Mouse (Mus musculus): Measurements from ENCODE around the gene Rnf144a. TPM values are rescaled to one million over a fixed set of nuclear protein-coding genes. Genes with fewer than 3 reads are reported as not detected.

Gene Rnf144a
- polyA plus RNA-seq, 1 experiment from 2014 or later = 3.2 TPM

DNA sequence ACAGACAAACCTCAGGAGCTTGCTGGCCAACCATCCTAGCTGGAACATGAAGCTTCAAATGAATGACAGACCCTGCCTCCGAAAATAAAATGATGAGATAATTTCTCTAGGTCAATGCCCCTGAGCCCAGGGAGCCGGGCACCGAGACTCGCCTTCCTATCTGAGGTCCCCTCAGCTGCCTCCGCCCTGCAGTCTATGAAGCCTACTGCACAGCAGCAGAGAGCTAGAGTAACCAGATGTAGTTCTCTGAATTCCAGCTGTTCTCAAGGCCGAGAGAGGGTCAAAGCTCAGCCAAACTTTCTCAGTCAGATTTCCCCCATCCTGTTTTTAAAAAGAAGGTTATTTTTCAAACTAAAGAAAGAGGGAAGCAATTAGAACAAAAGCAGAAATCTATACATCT, 29.3 kb downstream of the Rnf144a start:
- ATAC-seq = no peak
- H3K4me2 ChIP-seq (ENCODE audit: low read depth, low read length) = no peak overlapping the region

DNA sequence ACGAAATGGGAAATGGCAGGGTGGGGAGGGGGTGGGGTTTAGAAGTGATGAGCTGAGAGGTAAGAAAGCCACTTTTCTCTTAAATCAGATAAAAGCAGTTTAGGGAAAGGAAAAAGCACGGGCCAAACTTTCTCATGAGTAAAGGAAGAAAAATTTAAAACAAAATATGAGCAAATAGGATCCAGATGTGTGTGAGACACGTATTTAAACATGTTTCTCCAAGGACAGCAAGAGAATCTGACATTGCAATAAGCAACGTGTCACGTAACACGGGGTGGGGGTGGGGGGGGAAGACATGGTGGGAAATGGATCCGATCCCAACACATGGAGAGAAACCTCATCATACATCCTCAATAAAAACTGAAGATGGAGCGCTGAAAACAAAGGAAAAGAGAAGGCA, 33.3 kb downstream of the Rnf144a start:
- Histone ChIP-seq H3K27me3 (ENCODE audit: insufficient read depth, low read length) (no peaks in the 10 kb centered on the region), H3K27ac (ENCODE audit: low read depth) (no peak overlapping the region), H3K4me2 (ENCODE audit: low read depth, low read length) (no peak overlapping the region), H3K36me3 (replicated peaks; ENCODE audit: insufficient read depth, low read length) (peaks cover 2% of the 10 kb centered on the region; the same call in 1 of the 2 replicates), H3K9me3 (ENCODE audit: low read length) (no peaks in the 10 kb centered on the region), H3K9ac (replicated peaks) (no peak overlapping the region), H3K4me1 (ENCODE audit: insufficient read depth) (no peaks in the 10 kb centered on the region), H3K4me3 (ENCODE audit: low read depth, low read length) (no peak overlapping the region)
- no peak for ATAC-seq
- DNase-seq = no peak
- 75% methylated on average over 8 of the region's 8 CpGs for WGBS (ENCODE audit: insufficient replicate concordance)
- TF ChIP-seq CTCF (IDR thresholded peaks at IDR 0.05; ENCODE audit: low read depth) = no peak
- no peak for TF ChIP-seq EP300 (IDR thresholded peaks at IDR 0.05; ENCODE audit: low read depth)

More for the DNA sequence above, 29.3 kb downstream of the Rnf144a start:
- Histone ChIP-seq H3K9ac (replicated peaks) (no peak overlapping the region), H3K36me3 (replicated peaks; ENCODE audit: insufficient read depth, low read length) (peaks cover 2% of the 10 kb centered on the region; the same call in 1 of the 2 replicates), H3K27me3 (ENCODE audit: insufficient read depth, low read length) (no peaks in the 10 kb centered on the region), H3K27ac (ENCODE audit: low read depth) (no peak overlapping the region), H3K9me3 (ENCODE audit: low read length) (no peaks in the 10 kb centered on the region), H3K4me1 (ENCODE audit: insufficient read depth) (0 out of 2 replicates have a peak, but pooled peaks cover 2% of the 10 kb centered on the region), H3K4me3 (ENCODE audit: low read depth, low read length) (no peak overlapping the region)
- DNase-seq = no peak
- TF ChIP-seq EP300 (IDR thresholded peaks at IDR 0.05; ENCODE audit: low read depth) (no peak), CTCF (IDR thresholded peaks at IDR 0.05; ENCODE audit: low read depth) (no peak)
- WGBS (ENCODE audit: insufficient replicate concordance) = 72% methylated on average over 6 of the region's 6 CpGs

- ATAC-seq = no peak
- Histone ChIP-seq H3K9ac (replicated peaks) (no peak overlapping the region), H3K4me1 (ENCODE audit: insufficient read depth) (no peaks in the 10 kb centered on the region), H3K27me3 (ENCODE audit: insufficient read depth, low read length) (no peaks in the 10 kb centered on the region), H3K9me3 (ENCODE audit: low read length) (no peaks in the 10 kb centered on the region), H3K4me3 (ENCODE audit: low read depth, low read length) (no peak overlapping the region), H3K27ac (ENCODE audit: low read depth) (no peak overlapping the region), H3K4me2 (ENCODE audit: low read depth, low read length) (no peak overlapping the region), H3K36me3 (replicated peaks; ENCODE audit: insufficient read depth, low read length) (no peaks in the 10 kb centered on the region)
- no peak for DNase-seq
- 75% methylated on average over 7 of the region's 7 CpGs for WGBS (ENCODE audit: insufficient replicate concordance)
- TF ChIP-seq CTCF (IDR thresholded peaks at IDR 0.05; ENCODE audit: low read depth) = no peak
Observed at GRCm38 (mm10) chr12:26379797-26380196, 35.3 kb downstream of the Rnf144a start.

GRCm38 (mm10) chr12:26377691-26378090, 37.4 kb downstream of the Rnf144a start:
- Histone ChIP-seq H3K4me1 (ENCODE audit: insufficient read depth) (no peaks in the 10 kb centered on the region), H3K27ac (ENCODE audit: low read depth) (no peak overlapping the region), H3K4me3 (ENCODE audit: low read depth, low read length) (no peak overlapping the region), H3K9ac (replicated peaks) (no peak overlapping the region), H3K27me3 (ENCODE audit: insufficient read depth, low read length) (no peaks in the 10 kb centered on the region), H3K4me2 (ENCODE audit: low read depth, low read length) (no peak overlapping the region), H3K36me3 (replicated peaks; ENCODE audit: insufficient read depth, low read length) (no peaks in the 10 kb centered on the region), H3K9me3 (ENCODE audit: low read length) (no peaks in the 10 kb centered on the region)
- DNase-seq = no peak
- 79% methylated on average over 7 of the region's 7 CpGs for WGBS (ENCODE audit: insufficient replicate concordance)
- TF ChIP-seq CTCF (IDR thresholded peaks at IDR 0.05; ENCODE audit: low read depth) = no peak
- TF ChIP-seq EP300 (IDR thresholded peaks at IDR 0.05; ENCODE audit: low read depth) = no peak
- no peak for ATAC-seq

DNA sequence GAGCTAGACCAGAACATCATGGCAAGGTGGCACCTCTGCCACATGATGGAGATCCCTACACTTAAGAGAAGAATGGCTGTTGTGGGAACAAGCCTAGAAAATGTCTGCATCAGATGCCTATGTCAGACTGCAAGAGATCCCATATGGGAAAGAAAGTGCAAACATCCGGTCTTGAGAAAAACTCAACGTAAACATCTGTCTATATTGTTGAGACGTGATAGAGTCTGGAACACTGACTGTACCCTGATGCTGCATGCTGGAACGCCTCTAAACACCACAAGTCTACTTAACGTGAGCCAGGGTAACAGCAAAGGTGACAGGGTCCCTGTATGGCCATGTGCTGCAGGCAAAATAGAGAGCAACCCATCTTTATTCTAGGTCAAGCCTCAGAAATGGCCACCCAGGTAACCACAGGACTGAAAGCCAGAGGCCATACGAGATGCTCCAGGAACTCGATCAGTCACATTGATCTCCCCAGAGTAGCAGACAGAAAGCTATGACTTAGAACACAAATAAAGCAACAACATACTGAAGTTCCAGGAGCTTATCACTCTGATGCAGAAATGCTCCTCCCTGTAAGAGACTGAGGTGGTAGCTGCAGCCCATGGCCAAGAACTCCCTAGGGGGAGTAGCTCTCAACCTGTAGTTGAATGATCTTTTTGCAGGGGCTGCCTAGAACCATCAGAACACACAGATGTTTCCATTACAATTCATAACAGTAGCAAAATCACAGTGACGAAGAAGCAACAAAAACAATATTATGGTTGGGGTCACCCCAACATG, 38.3 kb downstream of the Rnf144a start:
- no peak overlapping the region for H3K4me2 ChIP-seq (ENCODE audit: low read depth, low read length)
- no peak for DNase-seq
- H3K4me1 ChIP-seq (ENCODE audit: insufficient read depth) = no peaks in the 10 kb centered on the region
- WGBS (ENCODE audit: insufficient replicate concordance) = 75% methylated on average over 8 of the region's 8 CpGs
- H3K9me3 ChIP-seq (ENCODE audit: low read length) = no peaks in the 10 kb centered on the region
- no peak overlapping the region for H3K4me3 ChIP-seq (ENCODE audit: low read depth, low read length)
- H3K9ac ChIP-seq (replicated peaks) = no peak overlapping the region
- no peak for TF ChIP-seq EP300 (IDR thresholded peaks at IDR 0.05; ENCODE audit: low read depth)
- TF ChIP-seq CTCF (IDR thresholded peaks at IDR 0.05; ENCODE audit: low read depth) = no peak
- H3K27ac ChIP-seq (ENCODE audit: low read depth) = no peak overlapping the region
- H3K36me3 ChIP-seq (replicated peaks; ENCODE audit: insufficient read depth, low read length) = no peaks in the 10 kb centered on the region
- no peaks in the 10 kb centered on the region for H3K27me3 ChIP-seq (ENCODE audit: insufficient read depth, low read length)
- ATAC-seq = no peak

DNA sequence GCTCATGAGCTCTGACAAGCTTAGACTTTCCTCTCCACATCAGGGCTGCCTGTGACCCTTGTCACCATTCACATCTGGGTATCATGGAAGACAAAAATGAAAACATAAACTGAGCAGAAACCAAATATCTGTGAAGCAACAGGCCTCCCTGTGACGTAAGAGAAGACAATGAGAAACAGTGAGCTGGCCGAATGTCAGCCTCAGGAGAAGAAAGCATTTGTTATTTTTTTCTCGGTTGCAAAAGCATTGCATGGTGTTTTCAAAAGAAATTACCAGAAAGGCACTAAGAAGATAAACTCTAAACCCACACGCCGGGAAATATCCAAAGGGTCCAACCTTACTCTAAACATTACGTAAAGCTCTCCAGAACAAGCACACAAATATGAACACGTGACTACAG, 41.3 kb downstream of the Rnf144a start:
- Histone ChIP-seq H3K4me1 (ENCODE audit: insufficient read depth) (no peaks in the 10 kb centered on the region), H3K27ac (ENCODE audit: low read depth) (no peak overlapping the region), H3K27me3 (ENCODE audit: insufficient read depth, low read length) (no peaks in the 10 kb centered on the region), H3K4me3 (ENCODE audit: low read depth, low read length) (no peak overlapping the region), H3K9me3 (ENCODE audit: low read length) (no peaks in the 10 kb centered on the region), H3K36me3 (replicated peaks; ENCODE audit: insufficient read depth, low read length) (no peaks in the 10 kb centered on the region), H3K9ac (replicated peaks) (no peak overlapping the region), H3K4me2 (ENCODE audit: low read depth, low read length) (no peak overlapping the region)
- WGBS (ENCODE audit: insufficient replicate concordance) = 81% methylated on average over 7 of the region's 7 CpGs
- no peak for ATAC-seq
- no peak for DNase-seq
- TF ChIP-seq CTCF (IDR thresholded peaks at IDR 0.05; ENCODE audit: low read depth) (no peak), EP300 (IDR thresholded peaks at IDR 0.05; ENCODE audit: low read depth) (no peak)

All from liver, postnatal 0 days (tissue).